Mouse (Mus musculus) lung, embryonic 15.5 days (tissue): ENCODE data around the gene Irs2. TPM values are rescaled to one million over a fixed set of nuclear protein-coding genes. Genes with fewer than 3 reads are reported as not detected.
A peak's percentile ranks its signal among the peaks of the same experiment; 100 is the strongest.

ENCODE experiments used
- ATAC-seq: fragments of 200-750 bp; cut with Nextera tagmentation; 2 replicates; pipeline ENCODE4 v1.8.0; 2017; ENCODE audit warnings: moderate number of reproducible peaks, borderline replicate concordance; ENCODE audit not compliant: low FRiP score, low TSS enrichment; ENCODE audit errors: extremely low read depth
- H3K27ac ChIP-seq: fragments of 300-500 bp; sonication (generic); 2 replicates; pipeline ENCODE4 v1.5.1; 2015; ENCODE audit warnings: moderate library complexity, mild to moderate bottlenecking, inconsistent platforms
- H3K27me3 ChIP-seq: fragments of 300-500 bp; sonication (generic); 2 replicates; pipeline ENCODE4 v1.6.1; 2015; ENCODE audit warnings: inconsistent platforms
- H3K36me3 ChIP-seq: fragments of 300-500 bp; sonication (generic); 2 replicates; pipeline ENCODE4 v1.6.1; 2015; ENCODE audit warnings: inconsistent platforms
- H3K4me1 ChIP-seq: fragments of 300-500 bp; sonication (generic); 2 replicates; pipeline ENCODE4 v1.6.1; 2015; ENCODE audit warnings: inconsistent platforms
- H3K4me2 ChIP-seq: fragments of 300-500 bp; sonication (generic); 2 replicates; pipeline ENCODE4 v1.6.1; 2015; ENCODE audit warnings: inconsistent platforms, mild to moderate bottlenecking, moderate library complexity
- H3K4me3 ChIP-seq: fragments of 300-500 bp; sonication (generic); 2 replicates; pipeline ENCODE4 v1.5.1; 2015; ENCODE audit warnings: mild to moderate bottlenecking, inconsistent platforms
- H3K9ac ChIP-seq: fragments of 300-500 bp; sonication (generic); 2 replicates; pipeline ENCODE4 v1.6.1; 2015; ENCODE audit warnings: inconsistent platforms
- H3K9me3 ChIP-seq: fragments of 300-500 bp; sonication (generic); 2 replicates; pipeline ENCODE4 v1.6.1; 2016; ENCODE audit warnings: inconsistent platforms
- WGBS: fragments of 180-500 bp; shearing (Covaris S2); methylation state at CpG from one replicate; pipeline ENCODE4 v1.1.7; 2015; 5-methylcytosine and 5-hydroxymethylcytosine counted together
- polyA plus RNA-seq: library from polyadenylated mRNA; unstranded; fragments of >200 nt; fragmentation: Nextera tagmentation; extraction: Ambion mirVana; gene quantifications from 2 replicates; pipeline ENCODE4 v1.2.1, GENCODE M21; 2015

Irs2 gene
- polyA plus RNA-seq, 1 experiment from 2014 or later = 4.1 TPM

DNA sequence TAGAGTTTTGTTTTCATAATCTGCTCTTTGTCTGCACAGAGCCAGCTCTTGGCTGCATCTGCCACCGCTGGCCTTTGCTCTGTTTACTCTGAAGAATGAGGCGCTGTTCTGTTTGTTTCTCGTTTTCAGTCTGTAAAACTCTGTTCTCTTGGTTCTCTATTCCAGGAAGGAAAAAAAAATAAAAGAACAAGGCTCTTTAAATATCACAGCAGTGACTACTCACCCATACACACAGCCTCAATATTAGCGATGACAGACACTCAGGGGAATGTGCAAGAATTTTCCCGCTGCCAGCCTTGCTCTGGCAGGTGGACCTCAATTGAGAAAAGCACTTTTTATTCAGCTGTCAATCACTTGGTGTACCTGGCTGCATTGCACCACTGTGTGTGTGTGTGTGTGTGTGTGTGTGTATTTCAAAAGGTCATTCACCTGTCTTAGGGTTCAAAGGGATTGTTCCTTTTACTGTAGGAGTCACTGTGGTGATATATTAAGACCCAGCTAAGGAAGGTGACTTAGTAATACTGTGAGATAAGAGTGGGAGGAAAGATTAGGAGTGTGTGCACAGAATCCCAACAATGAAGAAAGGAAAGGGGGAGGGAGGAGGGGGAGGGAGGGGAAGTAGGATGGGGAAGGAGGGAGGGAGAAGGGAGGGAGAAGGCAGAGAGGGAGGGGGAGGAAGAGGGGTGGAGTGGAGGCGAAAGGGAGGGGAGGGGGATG is 42.7 kb downstream of the Irs2 start:
- Histone ChIP-seq H3K4me2 (0 out of 2 replicates have a peak overlapping the region, but pooled peaks have one; percentile 4), H3K4me3 (no peak overlapping the region), H3K36me3 (no peaks in the 10 kb centered on the region), H3K27ac (peak overlapping the region; percentile 57), H3K9ac (no peak overlapping the region), H3K4me1 (peaks cover 57% of the 10 kb centered on the region), H3K9me3 (no peaks in the 10 kb centered on the region), H3K27me3 (no peaks in the 10 kb centered on the region)
- WGBS = 6% methylated on average over 6 of the region's 6 CpGs
- ATAC-seq = 0 out of 2 replicates have a peak, but pooled peaks have one; percentile 13

DNA sequence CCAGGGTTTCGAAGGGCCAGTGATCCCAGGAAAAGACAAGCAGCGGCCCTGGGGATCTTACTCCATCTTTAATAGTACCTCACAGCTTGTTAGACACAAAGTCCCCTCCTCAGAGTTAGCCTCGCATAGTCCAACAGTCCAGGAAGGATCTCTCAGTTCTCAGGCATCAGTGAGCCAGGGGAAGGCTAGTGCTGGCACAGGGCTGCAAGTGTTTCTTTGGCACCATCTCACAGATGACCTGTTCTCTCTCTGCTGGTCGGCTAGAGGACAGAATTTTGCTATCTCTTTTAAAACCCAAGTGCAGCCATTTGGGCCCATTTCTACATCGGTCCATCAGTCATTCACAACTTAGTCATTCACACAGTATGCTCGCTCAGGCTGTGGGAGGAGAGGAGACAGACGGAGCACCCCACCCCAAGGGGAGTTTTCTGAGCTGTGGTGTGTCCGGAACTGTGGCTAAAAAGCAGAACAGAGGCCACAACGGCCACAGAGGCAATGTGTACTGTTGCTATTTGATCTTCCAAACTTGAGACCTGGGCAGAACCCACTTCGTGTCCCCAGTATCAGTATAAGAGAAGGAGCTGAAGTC is 43.7 kb downstream of the Irs2 start:
- ATAC-seq = no peak
- peaks cover 63% of the 10 kb centered on the region for H3K4me1 ChIP-seq
- peak overlapping the region; percentile 57 for H3K27ac ChIP-seq
- WGBS = 46% methylated on average over 10 of the region's 10 CpGs
- H3K36me3 ChIP-seq = no peaks in the 10 kb centered on the region
- H3K4me3 ChIP-seq = no peak overlapping the region
- no peak overlapping the region for H3K4me2 ChIP-seq
- H3K27me3 ChIP-seq = peaks cover 7% of the 10 kb centered on the region; the same call in 1 of the 2 replicates
- no peaks in the 10 kb centered on the region for H3K9me3 ChIP-seq
- H3K9ac ChIP-seq = no peak overlapping the region

DNA sequence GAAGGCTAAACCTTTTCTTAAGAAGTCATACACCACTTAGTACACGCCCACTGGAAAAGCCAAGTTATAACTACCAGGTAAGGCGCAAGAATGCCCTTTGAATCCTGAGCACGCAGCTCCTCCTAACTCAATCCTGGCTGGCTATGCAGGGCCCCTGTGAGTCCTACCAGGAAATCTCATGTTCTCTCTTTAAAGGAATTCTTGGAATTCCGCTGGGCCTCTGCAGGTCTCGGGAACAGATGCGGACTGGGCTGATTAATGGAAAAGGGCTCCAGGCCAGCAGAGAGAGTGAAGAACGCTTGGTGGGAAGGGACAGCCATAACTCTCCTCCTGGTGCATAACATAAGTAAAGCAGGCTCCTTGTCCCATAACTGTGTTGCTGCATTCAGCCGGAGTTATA is 46.3 kb downstream of the Irs2 start:
- peaks cover 62% of the 10 kb centered on the region for H3K4me1 ChIP-seq
- no peak overlapping the region for H3K4me3 ChIP-seq
- peak; percentile 31; the same call in 1 of the 2 replicates for ATAC-seq
- no peaks in the 10 kb centered on the region for H3K36me3 ChIP-seq
- H3K27ac ChIP-seq = peak overlapping the region; percentile 62
- no peaks in the 10 kb centered on the region for H3K9me3 ChIP-seq
- 9% methylated on average over 8 of the region's 8 CpGs for WGBS
- peaks cover 17% of the 10 kb centered on the region; the same call in 1 of the 2 replicates for H3K27me3 ChIP-seq
- peak overlapping the region; percentile 2; the same call in 1 of the 2 replicates for H3K4me2 ChIP-seq
- no peak overlapping the region for H3K9ac ChIP-seq

DNA sequence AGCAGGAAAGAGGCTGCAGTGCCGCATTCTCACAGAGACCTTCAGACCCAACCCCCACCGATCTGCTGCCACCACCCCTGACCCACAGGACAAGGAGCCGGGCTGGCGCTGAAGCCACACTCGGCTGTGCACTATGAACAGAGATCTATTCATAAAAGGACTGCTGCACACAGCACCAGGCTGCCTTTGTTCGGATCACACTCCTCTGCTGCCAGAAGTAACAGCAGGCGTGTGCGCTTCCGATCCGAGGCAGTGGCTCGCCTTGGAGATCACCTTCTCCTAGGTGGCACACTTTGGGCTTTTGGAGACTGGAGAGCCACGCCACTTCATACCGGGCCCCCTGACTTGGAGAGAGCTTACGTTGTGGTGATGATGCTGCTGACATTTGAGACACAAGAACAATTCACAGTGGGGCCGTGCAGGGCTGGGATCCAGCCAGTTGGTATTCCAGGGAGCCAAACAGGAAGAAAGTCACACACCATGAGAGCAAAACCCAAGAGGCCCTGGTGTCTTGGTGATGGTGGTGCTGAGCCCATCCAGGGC is 47.9 kb downstream of the Irs2 start:
- no peak overlapping the region for H3K9ac ChIP-seq
- H3K9me3 ChIP-seq = no peaks in the 10 kb centered on the region
- ATAC-seq = peak; percentile 53; the same call in 1 of the 2 replicates
- peaks cover 17% of the 10 kb centered on the region; the same call in 1 of the 2 replicates for H3K27me3 ChIP-seq
- WGBS = 19% methylated on average over 15 of the region's 15 CpGs
- peak overlapping the region; percentile 43 for H3K27ac ChIP-seq
- H3K36me3 ChIP-seq = no peaks in the 10 kb centered on the region
- H3K4me1 ChIP-seq = peaks cover 55% of the 10 kb centered on the region
- H3K4me2 ChIP-seq = peak overlapping the region; percentile 39; the same call in 1 of the 2 replicates
- no peak overlapping the region for H3K4me3 ChIP-seq

DNA sequence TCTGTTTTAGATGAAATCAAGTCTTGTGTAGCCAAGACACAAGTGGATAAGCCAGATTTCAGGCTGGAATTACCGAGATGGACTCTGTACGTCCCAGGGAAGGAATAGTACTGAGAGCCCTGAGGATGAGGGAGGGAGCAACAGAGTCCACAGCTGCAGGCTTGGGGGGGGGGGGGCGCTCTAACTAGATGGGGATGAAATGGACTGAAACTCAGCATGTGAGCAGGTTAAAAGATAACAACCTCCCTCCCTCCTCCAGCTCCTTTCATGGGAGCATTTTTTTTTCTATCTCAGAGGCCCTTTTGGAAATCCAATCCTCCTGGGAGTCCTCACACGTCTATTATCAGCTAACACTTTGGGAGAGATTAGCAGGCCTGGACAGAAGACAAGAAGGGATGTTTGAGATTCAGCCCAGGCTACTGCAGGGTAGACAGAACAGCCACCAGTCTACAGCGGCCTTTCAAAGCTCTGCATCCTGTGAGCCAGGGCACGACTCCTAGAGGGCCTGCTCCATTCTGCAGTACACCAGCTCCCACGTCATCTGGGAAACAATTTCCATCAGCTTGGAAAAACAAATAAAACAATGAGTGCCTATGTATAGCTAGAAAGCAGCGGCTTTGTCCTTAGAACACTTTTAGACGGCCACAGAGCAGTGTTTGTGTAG is 50.8 kb downstream of the Irs2 start:
- Histone ChIP-seq H3K4me2 (no peak overlapping the region), H3K27ac (no peak overlapping the region), H3K9ac (no peak overlapping the region), H3K27me3 (peaks cover 18% of the 10 kb centered on the region), H3K4me1 (peaks cover 45% of the 10 kb centered on the region), H3K9me3 (no peaks in the 10 kb centered on the region), H3K36me3 (no peaks in the 10 kb centered on the region), H3K4me3 (no peak overlapping the region)
- 15% methylated on average over 9 of the region's 9 CpGs for WGBS
- no peak for ATAC-seq

DNA sequence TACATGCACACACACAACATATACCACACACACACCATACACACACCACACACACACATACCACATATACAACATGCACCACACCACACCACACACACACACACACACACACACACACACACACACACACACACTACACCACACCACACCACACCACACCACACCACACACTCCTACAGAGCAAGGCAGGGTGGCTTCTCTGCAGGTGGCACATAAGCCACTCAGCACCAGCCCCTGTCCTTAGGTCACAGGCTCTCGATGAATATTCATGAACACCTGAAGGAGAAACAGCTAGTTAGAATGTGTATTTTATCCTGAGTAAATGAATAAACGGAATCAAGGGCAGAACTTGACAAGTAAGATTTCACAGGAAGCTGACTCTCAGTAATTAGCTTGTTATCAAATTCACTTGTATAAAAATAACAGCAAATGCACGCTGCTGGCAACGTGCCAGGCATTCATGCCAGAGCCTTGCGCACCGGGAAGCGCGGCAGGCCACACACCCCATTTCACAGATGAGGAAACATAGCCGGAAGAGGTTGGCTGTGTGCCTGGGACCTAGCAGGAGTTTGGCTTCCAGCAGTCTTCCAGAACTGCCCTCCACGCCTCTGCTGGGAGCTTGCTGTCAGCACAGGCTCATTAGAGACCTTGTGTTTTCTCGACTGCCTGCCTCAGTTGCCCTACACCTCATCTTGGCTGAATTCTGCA is 54.8 kb downstream of the Irs2 start:
- H3K36me3 ChIP-seq = no peaks in the 10 kb centered on the region
- peaks cover 20% of the 10 kb centered on the region for H3K4me1 ChIP-seq
- H3K9ac ChIP-seq = no peak overlapping the region
- H3K4me2 ChIP-seq = no peak overlapping the region
- 11% methylated on average over 11 of the region's 11 CpGs for WGBS
- H3K9me3 ChIP-seq = no peaks in the 10 kb centered on the region
- H3K27me3 ChIP-seq = peaks cover 18% of the 10 kb centered on the region
- no peak overlapping the region; the same call in 1 of the 2 replicates for H3K27ac ChIP-seq
- ATAC-seq = peak; percentile 81; the same call in 1 of the 2 replicates
- no peak overlapping the region for H3K4me3 ChIP-seq

DNA sequence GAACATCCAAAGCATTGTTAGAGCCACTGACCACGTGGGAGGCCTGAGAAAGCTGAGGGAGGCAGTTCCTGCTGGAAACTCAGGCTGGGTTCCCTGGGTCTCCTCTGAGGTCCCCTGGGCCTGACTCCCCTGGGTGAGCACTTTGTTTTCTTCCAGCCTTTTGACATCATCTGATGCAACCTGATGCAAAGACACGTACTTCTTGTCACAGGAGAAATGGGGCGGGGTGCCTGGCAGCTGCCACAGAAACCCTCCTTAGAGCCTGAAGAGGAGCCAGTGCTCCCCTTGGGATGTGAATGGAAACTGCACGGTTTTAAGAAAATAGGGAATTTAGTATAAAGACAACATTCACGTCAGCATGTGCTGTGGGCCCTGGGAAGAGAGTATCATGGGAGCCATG is 55.6 kb downstream of the Irs2 start:
- Histone ChIP-seq H3K27me3 (peaks cover 15% of the 10 kb centered on the region; the same call in 1 of the 2 replicates), H3K36me3 (no peaks in the 10 kb centered on the region), H3K9ac (no peak overlapping the region), H3K4me1 (peaks cover 22% of the 10 kb centered on the region), H3K9me3 (no peaks in the 10 kb centered on the region), H3K4me3 (no peak overlapping the region), H3K4me2 (no peak overlapping the region), H3K27ac (no peak overlapping the region)
- WGBS = 58% methylated on average over 5 of the region's 5 CpGs
- no peak for ATAC-seq

DNA sequence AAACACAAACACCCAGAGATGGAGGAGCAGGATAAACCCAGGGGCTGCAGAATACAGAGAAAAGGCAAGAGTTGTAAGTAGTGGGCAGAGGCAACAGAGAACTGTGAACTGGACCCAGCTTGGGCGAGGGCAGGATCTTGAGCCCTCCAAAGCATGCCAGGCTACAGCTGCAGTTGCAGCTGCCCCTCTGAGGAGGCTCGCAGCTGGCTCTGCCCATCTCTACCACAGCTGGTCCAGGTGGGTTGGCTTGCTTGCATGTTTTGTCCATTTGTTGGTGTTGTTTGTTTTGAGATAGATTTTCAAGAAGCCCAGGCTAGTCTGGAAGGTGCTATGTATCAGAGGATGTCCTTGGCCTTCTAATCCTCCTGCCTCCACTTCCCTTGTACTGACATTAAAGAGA is 56.0 kb downstream of the Irs2 start:
- Histone ChIP-seq H3K9ac (no peak overlapping the region), H3K36me3 (no peaks in the 10 kb centered on the region), H3K27ac (no peak overlapping the region), H3K27me3 (peaks cover 15% of the 10 kb centered on the region; the same call in 1 of the 2 replicates), H3K4me1 (peaks cover 20% of the 10 kb centered on the region), H3K9me3 (no peaks in the 10 kb centered on the region), H3K4me2 (no peak overlapping the region), H3K4me3 (no peak overlapping the region)
- ATAC-seq = no peak
- 84% methylated on average over 2 of the region's 2 CpGs for WGBS

DNA sequence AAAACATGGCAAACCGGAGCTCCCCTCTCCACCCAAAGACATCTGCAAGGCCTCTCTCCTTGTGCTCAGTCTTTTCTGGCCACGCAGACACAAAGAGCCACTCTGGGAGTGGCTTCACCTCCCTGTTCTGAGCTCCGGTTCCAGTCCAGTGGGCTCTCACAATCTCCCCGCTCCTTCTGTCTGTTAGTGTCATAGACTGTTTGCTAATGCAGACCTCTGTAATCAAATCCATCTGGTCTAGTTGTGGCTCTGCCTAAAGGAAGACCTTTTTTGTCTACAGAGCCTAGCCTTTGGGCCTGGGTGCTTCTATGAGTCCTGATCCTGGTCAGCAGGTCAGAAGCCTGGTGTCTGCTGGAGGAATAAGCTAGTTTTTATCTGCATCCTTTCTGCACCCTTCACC is 56.7 kb downstream of the Irs2 start:
- H3K27me3 ChIP-seq = peaks cover 15% of the 10 kb centered on the region; the same call in 1 of the 2 replicates
- no peak overlapping the region for H3K4me2 ChIP-seq
- peaks cover 20% of the 10 kb centered on the region for H3K4me1 ChIP-seq
- WGBS = 72% methylated on average over 4 of the region's 4 CpGs
- no peak overlapping the region for H3K4me3 ChIP-seq
- no peak for ATAC-seq
- no peak overlapping the region for H3K9ac ChIP-seq
- no peak overlapping the region for H3K27ac ChIP-seq
- H3K9me3 ChIP-seq = no peaks in the 10 kb centered on the region
- H3K36me3 ChIP-seq = no peaks in the 10 kb centered on the region

DNA sequence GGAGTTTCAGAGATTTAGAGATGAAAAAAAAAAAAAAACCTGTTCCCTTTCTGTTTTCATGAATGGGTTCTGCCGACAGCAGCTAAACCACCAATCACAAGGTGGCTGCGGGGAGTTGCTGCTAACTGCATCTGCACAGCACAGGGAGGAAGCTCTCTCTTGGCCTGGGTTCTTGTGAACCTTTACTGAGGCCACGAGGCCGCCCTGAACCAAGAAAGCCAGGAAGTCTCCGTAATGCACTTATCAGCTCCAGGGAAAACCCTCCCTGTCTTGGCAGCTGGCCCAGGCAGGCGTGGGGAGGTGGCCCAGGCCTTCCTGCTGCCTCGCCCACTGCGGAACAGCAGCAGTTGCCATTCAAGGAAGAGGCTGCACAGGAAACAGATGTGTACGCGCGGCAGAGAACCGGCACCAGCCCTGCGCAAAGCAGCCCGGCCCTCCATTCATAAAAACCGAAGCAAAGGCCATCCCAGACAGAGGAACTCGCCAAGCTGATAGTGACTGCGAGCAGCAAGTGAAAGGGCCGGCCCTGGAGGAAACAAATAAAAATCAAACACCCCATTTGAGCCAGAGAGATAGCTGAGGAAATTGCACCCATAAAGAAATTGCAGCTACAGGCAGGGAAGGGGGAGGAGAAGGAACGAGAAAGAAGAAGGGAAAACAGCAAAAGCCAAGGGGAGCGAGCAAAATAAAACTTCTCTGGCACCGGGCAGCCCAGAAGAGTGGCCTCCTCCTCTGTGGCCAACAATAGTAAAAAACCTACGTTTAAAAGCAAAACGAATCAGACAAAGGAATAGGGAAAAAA is 62.1 kb downstream of the Irs2 start:
- ATAC-seq = peak; percentile 92
- 2% methylated on average over 23 of the region's 23 CpGs for WGBS

More for the DNA sequence above, 62.1 kb downstream of the Irs2 start:
- peak overlapping the region; percentile 13; the same call in 1 of the 2 replicates for H3K4me3 ChIP-seq
- H3K36me3 ChIP-seq = no peaks in the 10 kb centered on the region
- peaks cover 36% of the 10 kb centered on the region for H3K4me1 ChIP-seq
- H3K27me3 ChIP-seq = peaks cover 19% of the 10 kb centered on the region
- H3K4me2 ChIP-seq = peak overlapping the region; percentile 58
- no peak overlapping the region for H3K9ac ChIP-seq
- H3K27ac ChIP-seq = peak overlapping the region; percentile 80
- no peaks in the 10 kb centered on the region for H3K9me3 ChIP-seq
